Mouse (Mus musculus): Measurements from ENCODE around the gene Mrpl46. TPM values are rescaled to one million over a fixed set of nuclear protein-coding genes. Genes with fewer than 3 reads are reported as not detected.

Mrpl46 gene
- 13.1 and 13.7 TPM in 2 replicates for polyA plus RNA-seq (2012; rRNA removed)

GRCm38 (mm10) chr7:78782639-78783581, at the start of gene Mrpl46, which contains the start of gene Mrps11:
Mrpl46 (minus strand) TSS chr7:78783531.
Mrps11 (plus strand) TSS chr7:78783119.
- no peak for DNase-seq (ENCODE audit: low read depth)

GRCm38 (mm10) chr7:78827749-78828362, 44.5 kb upstream of the Mrpl46 start:
- no peak for DNase-seq (ENCODE audit: low read depth)

- no peak for DNase-seq (ENCODE audit: low read depth)
Observed at GRCm38 (mm10) chr7:78826682-78827385, 43.5 kb upstream of the Mrpl46 start.

GRCm38 (mm10) chr7:78818336-78818735, 35.0 kb upstream of the Mrpl46 start:
- DNase-seq (ENCODE audit: low read depth): no peak

GRCm38 (mm10) chr7:78814766-78815165, 31.4 kb upstream of the Mrpl46 start:
- DNase-seq (ENCODE audit: low read depth): no peak

GRCm38 (mm10) chr7:78813791-78814190, 30.5 kb upstream of the Mrpl46 start:
- DNase-seq (ENCODE audit: low read depth): no peak

- DNase-seq (ENCODE audit: low read depth): no peak
Observed at GRCm38 (mm10) chr7:78807192-78807591, 23.9 kb upstream of the Mrpl46 start.

- DNase-seq (ENCODE audit: low read depth): no peak
Observed at GRCm38 (mm10) chr7:78803841-78804240, 20.5 kb upstream of the Mrpl46 start.

- DNase-seq (ENCODE audit: low read depth): no peak
Observed at GRCm38 (mm10) chr7:78799730-78800496, 16.6 kb upstream of the Mrpl46 start.

- DNase-seq (ENCODE audit: low read depth): no peak
Observed at GRCm38 (mm10) chr7:78797843-78798455, 14.6 kb upstream of the Mrpl46 start.

- DNase-seq (ENCODE audit: low read depth): no peak
Observed at GRCm38 (mm10) chr7:78796624-78797023, 13.3 kb upstream of the Mrpl46 start.

GRCm38 (mm10) chr7:78794571-78795092, 11.3 kb upstream of the Mrpl46 start:
- DNase-seq (ENCODE audit: low read depth): peak; percentile 63

- DNase-seq (ENCODE audit: low read depth): no peak
Observed at GRCm38 (mm10) chr7:78793895-78794570, 10.7 kb upstream of the Mrpl46 start.

- no peak for DNase-seq (ENCODE audit: low read depth)
Observed at GRCm38 (mm10) chr7:78791359-78792222, 8.3 kb upstream of the Mrpl46 start.

- DNase-seq (ENCODE audit: low read depth): no peak
Observed at GRCm38 (mm10) chr7:78787793-78788380, 4.6 kb upstream of the Mrpl46 start.

GRCm38 (mm10) chr7:78785906-78786305, 2.6 kb upstream of the Mrpl46 start:
- DNase-seq (ENCODE audit: low read depth): no peak

- no peak for DNase-seq (ENCODE audit: low read depth)
Observed at GRCm38 (mm10) chr7:78778741-78779140, 4.6 kb downstream of the Mrpl46 start.

- DNase-seq (ENCODE audit: low read depth): no peak
Observed at GRCm38 (mm10) chr7:78770936-78771335, 12.4 kb downstream of the Mrpl46 start.
